Mouse (Mus musculus) CD4-positive helper T cell, adult 2 months (primary cell): Measurements from ENCODE around the gene F12.

Source experiments
- DNase-seq: peaks from one replicate; pipeline ENCODE4 v3.0.0-alpha.2; 2012; ENCODE audit warnings: low read depth, missing footprints, low spot score

Gene F12

DNA sequence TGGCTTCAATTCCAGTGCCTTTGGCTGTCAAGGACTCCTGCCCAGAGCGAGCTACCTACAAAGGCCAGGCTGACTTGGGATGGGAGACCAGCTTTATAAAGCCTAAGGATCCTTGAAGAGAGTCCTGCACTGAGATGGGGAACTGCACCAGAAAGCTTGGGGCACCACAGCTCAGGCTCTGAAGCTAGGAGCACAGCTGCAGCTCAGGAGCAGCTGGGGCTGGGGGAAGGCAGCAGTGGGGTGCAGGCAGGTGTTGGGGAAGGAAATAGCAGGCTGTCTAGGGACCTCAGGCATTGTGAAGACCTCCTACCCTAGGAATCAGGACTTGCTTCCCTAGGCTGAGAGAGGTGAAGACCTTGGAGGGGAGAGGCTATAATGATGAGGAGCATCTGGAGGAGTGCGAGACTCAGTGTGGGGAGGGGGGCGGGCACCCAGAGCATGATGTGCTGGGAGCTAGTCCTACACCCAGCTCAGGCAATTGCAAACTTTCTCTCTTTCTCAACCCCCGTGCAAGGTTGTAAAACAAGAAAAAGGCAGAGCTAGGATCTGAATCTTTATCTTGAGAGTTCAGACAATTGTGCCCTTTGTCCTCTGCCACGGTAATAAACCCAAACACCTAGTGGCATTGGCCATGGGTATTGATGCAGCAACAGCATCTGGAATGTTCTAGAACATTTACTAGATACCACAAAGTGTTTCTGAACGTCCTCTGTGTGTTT is 52.2 kb downstream of the F12 start:
- no peak for DNase-seq

GRCm38 (mm10) chr13:55371740-55372139 is 54.9 kb downstream of the F12 start:
- no peak for DNase-seq

GRCm38 (mm10) chr13:55371007-55371681 is 55.4 kb downstream of the F12 start:
- no peak for DNase-seq

DNA sequence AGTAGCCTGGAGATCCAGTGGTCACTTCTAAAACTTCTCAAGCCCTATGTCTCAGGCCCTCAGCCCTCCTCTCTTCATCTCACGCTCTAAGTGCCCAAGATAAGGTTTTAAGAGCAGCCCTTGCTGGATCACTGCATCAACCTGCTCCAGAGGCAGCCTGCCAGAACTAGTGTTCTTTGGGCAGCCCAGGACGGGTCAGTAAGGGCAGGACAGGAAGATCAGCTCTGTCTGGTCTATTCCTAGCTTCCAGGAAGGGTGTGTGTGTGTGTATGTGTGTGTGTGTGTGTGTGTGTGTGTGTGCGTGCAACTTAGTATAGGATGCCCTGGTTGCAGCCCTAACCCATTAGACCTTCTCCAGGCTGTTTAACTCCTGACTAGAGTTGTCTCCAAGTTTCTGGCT is 56.4 kb downstream of the F12 start:
- no peak for DNase-seq

- peak; percentile 90 for DNase-seq
These were observed 57.0 kb downstream of the F12 start, which contains the start of gene Rgs14 for GRCm38 (mm10) chr13:55369531-55370114. Rgs14 (plus strand) TSS chr13:55369732.

- no peak for DNase-seq
These were observed 58.2 kb downstream of the F12 start for GRCm38 (mm10) chr13:55368401-55368800.
